Mouse (Mus musculus): Measurements from ENCODE around the gene Capzb. TPM values are rescaled to one million over a fixed set of nuclear protein-coding genes. Genes with fewer than 3 reads are reported as not detected.
A peak's percentile ranks its signal among the peaks of the same experiment; 100 is the strongest.

Capzb gene
- total RNA-seq, 4 experiments from 2014 or later = 357 to 412 (median 388) TPM

DNA sequence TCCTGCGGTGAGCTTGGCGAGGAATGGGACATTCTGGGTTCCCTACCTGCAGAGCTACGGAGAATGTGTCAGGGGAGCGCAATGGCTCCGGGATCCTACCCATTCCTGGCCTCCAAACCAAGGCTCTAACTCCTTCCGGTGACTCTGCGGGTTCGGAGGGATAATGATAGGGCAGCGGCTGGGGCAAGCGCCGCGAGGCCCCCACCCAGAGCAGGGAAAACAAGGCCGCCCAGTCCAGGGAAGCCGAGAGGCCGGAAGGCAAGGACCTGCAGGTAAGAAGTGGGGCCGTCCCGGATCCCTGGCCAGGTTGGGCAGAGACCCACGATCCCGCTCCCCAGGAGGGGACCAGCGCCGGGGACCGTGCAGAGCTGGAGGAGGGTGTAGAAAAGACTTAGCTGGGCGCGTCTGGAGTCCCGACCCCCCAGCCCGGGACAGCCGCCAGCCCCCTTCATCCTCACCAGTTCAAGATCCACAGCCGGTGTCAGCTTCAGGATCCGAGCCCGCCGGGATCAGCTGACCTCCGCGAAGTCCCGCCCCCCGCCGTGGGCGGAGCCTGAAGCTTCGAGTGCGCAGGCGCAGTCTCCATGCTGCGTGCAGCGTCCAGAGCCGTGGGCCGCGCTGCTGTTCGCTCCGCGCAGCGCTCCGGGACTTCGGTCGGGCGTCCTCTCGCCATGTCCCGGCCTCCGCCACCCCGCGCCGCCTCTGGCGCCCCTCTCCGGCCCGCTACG lies 117.6 kb downstream of the Capzb start, which contains the start of the genes Pqlc2 and Akr7a5:
Pqlc2 (minus strand) TSS at position 538 of the 728 bp plus-strand sequence.
Akr7a5 (plus strand) TSS at position 574 of the 728 bp plus-strand sequence.
- DNase-seq = peak; percentile 93

GRCm38 (mm10) chr4:139310899-139311701 lies 118.4 kb downstream of the Capzb start:
- no peak for DNase-seq

- DNase-seq = no peak
These were observed 119.0 kb downstream of the Capzb start for GRCm38 (mm10) chr4:139311707-139312106.

- no peak for DNase-seq
These were observed 119.9 kb downstream of the Capzb start for GRCm38 (mm10) chr4:139312632-139313031.

- DNase-seq = no peak
These were observed 125.8 kb downstream of the Capzb start for GRCm38 (mm10) chr4:139318449-139318848.

DNA sequence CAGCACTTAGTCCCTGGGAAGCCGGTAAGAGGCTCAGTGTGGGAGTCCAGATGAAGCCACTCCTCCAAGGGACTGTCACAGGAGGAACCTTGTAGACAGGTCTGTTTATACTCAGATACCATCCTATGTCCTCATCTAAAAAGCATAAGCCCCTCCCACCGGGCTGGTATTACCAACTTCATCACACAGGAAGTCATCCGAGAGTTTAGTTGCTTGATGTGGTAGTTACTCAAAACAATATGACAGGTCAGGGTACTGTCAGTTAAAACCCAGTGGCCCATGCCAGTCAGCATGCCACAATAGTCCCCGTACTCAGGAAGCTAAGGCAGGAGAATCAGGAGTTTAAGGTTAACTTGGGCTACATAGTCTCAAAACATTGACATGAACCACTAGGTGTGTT lies 127.0 kb downstream of the Capzb start:
- DNase-seq = no peak

DNA sequence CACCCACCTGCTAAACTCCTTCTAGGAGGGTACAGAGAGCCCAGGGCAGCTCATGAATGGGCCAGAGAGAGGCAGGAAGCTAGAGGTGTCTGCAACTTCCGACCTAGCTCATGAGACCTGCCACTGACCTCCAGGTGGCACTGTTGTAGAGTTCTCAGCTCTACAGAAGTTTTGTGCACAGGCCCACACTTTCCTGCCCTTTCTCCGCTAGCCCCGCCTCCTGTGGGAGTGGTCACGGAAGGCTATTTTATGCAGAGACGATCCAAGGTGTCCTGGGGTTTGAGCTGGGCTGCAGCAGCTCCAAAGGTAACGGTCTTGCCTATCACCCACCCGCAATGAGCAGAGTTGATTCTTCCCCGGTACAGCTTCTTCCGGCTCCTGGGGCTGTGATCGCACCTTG lies 137.9 kb downstream of the Capzb start:
- peak; percentile 77 for DNase-seq

GRCm38 (mm10) chr4:139334631-139335295 lies 142.1 kb downstream of the Capzb start:
- no peak for DNase-seq

GRCm38 (mm10) chr4:139335507-139335906 lies 142.8 kb downstream of the Capzb start:
- DNase-seq = no peak

- peak; percentile 54 for DNase-seq
These were observed 144.3 kb downstream of the Capzb start for GRCm38 (mm10) chr4:139336822-139337483.

GRCm38 (mm10) chr4:139338145-139338544 lies 145.4 kb downstream of the Capzb start:
- DNase-seq = no peak

DNA sequence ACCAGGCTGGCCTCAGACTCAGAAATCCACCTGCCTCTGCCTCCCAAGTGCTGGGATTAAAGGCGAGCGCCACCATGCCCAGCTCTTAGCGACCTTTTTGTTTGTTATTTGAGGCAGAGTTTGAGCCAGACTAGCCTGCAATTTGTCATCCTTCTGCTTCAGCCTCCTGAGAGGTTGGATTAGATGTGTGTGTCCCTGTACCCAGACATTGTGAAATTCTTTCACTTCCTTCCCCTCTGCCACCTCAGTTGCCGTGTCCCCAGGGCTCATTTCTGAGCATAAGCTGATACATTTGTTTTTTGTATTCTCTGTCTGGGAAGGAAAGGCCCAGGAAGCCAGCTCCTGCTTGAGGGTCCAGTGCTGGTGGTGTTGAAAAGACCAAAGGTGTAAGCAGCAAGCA lies 148.1 kb downstream of the Capzb start:
- DNase-seq = no peak

Small RNAs within 50 kb of the gene (microRNA-seq; reads per million reads assigned to microRNA genes)
- 0 reads per million in 2 experiments for gene Gm24245
- 0 to 0.18 reads per million in 2 experiments for gene Gm25732

Other genes with a start within 250 kb of the Capzb start
- not detected for gene Rnf186, start 225.8 kb upstream of the Capzb start, total RNA-seq (2022)
- gene Tmco4, start 220.0 kb upstream of the Capzb start, total RNA-seq (2022) = 10 to 100 TPM; 19.1 to 23.0 (median 21.1) TPM
- gene Htr6, start 117.3 kb upstream of the Capzb start, total RNA-seq (2022) = under 1 TPM; 0.48 to 0.99 (median 0.84) TPM
- 10 to 100 TPM; 55.4 to 73.9 (median 64.2) TPM for gene Nbl1, start 99.9 kb upstream of the Capzb start, total RNA-seq (2022)
- gene Minos1, start 61.8 kb upstream of the Capzb start, total RNA-seq (2022) = 100 to 1,000 TPM; 273 to 460 (median 363) TPM
- 10 to 100 TPM; 10.3 to 12.0 (median 11.6) TPM for gene Pqlc2, start 117.8 kb downstream of the Capzb start, total RNA-seq (2022)
- 10 to 100 TPM; 65.4 to 73.5 (median 68.8) TPM for gene Akr7a5, start 117.8 kb downstream of the Capzb start, total RNA-seq (2022)
- gene Mrto4, start 159.7 kb downstream of the Capzb start, total RNA-seq (2022) = 10 to 100 TPM; 61.8 to 65.3 (median 63.0) TPM
- 100 to 1,000 TPM in 1 of 4 experiments, 10 to 100 TPM in 3; 68.1 to 102 (median 84.3) TPM for gene Emc1, start 159.7 kb downstream of the Capzb start, total RNA-seq (2022)
- gene Ubr4, start 159.7 kb downstream of the Capzb start, total RNA-seq (2022) = 100 to 1,000 TPM; 130 to 207 (median 167) TPM

Data from adrenal gland, adult 8-10 months (tissue).